Mouse (Mus musculus): Measurements from ENCODE around the gene Crnn.

Crnn gene

DNA sequence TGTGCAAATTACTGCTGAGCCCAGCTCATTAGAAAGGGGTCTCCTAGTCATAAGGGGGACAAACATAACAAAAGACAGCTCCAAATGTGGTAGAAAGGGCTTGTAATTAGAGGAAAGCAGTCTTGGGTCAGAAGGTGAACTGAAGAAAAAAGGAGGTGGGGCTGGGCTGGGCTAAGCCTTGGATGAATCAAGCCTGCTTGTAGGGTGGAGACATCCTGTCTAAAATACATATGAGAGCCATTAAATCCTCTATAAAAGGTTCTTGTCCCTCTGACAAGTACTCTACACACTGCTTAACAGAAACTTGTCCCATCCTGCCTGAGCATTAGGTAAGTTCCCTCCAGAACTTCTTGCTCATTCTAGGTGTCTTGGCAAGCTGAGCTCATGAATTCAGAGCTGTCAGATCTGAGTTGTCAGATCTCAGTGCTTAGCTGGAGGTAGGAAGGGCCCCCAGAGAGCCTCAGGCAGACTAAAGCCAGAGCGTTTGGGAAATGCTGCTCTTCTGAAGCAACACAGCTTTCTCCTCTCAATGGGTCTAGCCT, at the start of gene Crnn:
Gene Crnn, plus strand, starts transcription at position 278 of the 542 bp plus-strand sequence.
- DNase-seq = no peak

DNA sequence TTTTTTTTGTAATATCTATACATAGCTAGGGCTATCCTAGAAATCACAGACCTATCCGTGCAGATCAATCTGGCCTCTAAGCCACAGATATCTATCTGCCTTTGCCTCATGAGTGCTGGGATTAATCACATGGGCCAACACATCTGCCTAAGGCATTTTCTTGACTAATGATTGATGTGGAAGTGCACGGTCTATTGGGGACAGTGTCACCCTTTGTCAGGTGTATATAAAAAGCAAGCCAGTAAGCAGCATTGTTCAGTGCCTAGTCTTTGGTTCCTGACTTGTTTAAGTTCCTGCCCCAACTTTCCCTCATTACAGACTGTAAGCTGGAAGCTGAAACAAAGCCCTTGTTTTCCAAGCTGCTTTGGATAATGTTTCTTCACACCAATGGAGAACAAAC, 48.1 kb upstream of the Crnn start:
- DNase-seq = no peak

DNA sequence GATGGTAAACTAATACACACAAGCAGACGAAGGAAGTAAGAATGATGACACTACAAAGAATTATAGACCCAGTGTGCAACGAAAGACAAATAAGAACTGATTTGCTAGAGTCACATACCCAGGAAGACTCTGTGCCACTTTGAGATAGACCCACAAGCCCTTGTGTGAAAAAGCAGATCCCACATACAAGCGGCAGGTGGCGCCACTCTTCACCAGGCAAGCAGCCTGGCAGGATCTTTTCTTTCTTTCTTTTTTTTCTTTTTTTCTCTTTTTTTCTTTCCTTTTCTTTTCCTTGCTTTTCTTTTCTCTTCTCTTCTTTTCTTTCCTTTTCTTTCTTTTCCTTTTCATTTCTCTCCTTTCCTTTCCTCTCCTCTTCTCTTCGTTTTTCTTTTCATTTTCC, 32.9 kb upstream of the Crnn start:
- no peak for DNase-seq

DNA sequence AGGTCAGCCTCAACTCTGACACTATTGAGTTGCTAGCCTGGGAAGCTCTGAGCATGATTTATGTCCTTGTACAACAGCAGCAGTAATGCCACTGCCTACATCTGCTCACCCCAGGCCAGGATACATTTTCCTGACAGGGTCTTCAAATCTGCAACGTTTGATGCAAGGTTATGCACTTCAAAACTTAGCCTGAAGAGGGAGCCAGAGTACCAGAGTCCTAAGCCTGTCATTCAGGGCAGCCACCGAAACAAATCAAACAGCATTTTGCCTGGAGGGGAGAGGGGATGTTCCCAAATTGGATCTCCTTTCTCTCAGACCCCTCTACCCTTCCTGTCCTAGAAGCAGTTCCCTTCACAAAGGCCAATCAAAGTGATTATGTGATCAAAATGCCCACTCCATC, 30.1 kb upstream of the Crnn start:
- DNase-seq = no peak

DNA sequence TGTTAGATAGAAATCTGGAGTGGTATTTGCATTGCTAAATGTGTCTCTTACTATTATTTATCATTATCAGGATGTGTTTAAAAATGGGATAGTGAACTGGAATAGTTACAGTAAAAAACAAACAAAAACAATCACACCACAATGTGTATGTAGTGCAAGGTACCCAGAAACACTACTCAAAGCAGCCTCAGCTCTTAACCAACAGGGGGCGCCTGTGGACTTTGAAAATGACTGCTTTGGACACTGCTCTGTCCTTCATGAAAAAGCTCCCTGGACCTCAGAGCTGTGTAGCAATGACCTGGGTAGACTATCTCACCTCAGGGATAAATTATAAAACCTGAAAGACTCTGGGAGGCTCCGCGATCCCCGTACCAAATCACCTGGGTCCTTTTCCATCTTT, 25.5 kb upstream of the Crnn start:
- no peak for DNase-seq

DNA sequence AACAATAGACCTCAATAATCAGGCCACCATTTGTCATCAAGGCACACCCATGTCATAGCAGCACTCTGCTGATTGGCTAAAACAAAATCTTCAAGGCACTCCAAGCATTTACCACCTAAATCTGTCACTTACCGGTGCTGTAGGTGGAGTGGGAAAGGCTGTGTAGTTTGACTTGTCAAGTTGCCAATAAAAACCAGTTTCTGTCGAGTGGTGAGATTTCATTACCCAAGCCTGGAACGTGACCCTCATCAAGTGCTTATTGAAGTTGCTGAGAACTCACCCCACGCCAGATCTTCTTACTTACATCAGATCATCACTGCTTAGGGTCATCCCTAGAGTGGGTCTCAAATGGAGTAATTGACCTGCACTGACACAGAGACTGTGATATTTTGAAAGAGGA, 16.5 kb upstream of the Crnn start:
- DNase-seq = no peak

DNA sequence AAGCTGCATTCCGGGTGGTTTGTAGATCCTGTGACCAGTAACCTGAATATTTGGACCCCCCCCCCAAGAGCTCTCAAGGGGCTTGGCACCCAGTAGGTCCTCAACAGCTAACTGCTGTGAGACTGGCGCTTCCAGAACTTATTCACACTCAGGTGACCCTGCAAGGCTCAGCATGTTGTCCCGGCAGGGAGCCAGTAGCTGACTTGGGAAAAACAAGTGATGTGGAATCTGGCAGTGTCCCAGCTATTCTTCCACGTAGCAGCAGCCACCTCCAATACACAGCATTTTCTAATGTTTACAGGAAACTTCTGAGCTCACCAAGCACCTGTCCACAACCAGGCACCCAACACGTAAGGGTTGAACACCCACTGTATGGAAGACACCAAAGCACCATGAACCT, 15.5 kb upstream of the Crnn start:
- no peak for DNase-seq

DNA sequence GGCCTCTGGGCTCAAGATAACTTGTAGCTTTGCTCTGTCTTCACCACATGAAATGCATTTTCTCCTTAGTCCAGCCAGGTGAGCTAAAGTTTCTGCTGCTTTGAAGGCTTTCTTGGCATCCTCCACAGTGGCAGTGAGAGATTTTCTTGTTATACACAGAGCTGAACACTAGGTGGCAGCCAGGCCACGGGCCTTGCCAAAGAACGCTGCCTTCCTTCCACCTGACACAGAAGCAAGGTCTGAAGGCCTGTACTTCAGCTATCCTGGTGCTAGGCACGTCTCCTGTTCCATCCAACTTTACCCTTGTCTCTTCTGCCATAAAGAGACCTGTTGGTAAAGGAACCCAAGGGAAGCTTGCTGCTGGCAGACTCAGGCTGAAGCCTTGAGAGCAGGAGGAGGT, 14.1 kb upstream of the Crnn start:
- peak; percentile 8 for DNase-seq

DNA sequence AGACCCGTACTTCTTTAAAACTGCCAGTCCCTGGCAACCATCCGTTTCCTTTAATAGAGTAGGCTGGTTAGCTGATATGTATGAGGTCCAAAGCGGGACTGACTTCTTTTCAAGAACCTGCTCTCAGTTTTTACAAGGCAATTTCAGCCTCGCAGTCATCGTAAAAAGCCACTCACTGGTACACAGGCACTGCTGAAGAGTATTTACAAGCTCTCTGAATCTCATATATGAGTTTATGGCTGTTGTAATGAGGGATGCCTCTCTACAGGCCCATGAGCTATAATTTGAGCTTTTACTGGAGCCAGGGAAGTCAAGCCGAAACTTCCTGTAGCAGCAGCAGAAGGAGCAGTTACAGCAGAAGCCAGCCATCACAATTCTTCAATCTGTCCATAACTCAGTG, 17.9 kb downstream of the Crnn start:
- DNase-seq = no peak

DNA sequence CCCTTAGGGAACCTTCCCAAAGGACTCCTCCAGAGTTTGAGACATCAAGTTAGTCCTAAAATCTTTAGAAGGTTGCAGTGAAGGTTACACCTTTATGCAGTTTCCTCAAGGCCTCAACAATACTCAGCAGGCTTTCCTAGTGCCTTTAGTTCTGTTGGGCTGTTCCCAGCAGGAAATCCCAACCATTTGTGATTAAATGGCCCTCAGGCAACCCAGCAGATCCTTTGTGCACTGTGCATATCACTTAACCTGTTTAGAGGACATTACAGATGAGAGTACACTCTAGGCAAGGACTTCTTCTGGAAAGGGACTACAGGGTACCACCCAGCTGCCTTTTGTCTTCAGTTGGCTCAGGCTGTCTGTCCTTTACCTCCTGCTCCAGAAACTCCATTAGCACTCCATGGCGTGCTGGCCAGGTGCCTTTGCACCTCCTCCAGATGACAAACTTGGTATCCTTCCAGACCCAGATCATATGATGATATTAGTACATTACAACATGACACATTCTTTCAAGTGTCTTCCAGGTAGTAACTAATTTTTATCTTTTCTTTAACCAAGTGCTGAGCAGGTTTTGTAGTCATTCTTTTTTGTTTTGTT, 18.5 kb downstream of the Crnn start:
- DNase-seq = peak; percentile 2

DNA sequence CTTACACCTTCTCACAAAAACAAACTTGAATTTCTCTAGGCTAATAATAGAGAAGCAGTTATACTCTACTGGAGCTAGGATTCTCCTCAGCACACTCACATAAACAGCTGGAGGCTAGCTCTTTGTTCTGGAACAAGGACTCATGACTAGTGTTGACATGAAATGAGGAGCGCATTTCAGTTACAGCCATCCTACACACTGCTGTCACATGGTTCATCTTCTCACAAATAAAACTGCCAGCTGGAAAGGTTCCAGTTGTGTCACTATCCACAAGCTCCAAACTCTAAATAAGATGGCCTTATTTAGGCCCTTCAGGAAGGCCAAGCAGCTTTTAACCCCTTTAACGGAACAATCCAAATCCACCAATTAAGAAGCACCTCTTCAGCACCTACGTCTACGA, 36.3 kb downstream of the Crnn start:
- no peak for DNase-seq

DNA sequence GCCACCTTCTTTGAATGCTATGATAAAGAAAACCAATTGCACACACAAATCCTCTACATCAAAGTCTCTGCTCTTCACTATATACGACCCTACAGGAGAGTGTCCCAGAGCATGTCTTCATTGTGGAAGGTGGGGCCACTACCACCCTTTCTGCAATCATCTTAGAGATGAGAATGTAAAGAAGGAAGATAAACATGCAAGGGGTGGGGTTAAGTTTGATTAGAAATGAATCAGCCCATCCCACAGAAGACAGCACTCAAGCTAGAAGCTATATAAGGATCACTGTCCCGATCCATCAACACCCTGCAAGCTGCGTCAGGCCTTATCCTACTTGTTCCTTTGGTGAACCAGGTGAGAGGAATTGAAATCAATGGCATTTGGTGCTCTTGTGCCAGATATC, 52.4 kb downstream of the Crnn start, which contains the start of gene Flg2:
Gene Flg2, plus strand, starts transcription at position 301 of the 400 bp plus-strand sequence.
- no peak for DNase-seq

Measured in cerebellum, adult 11-12 months (tissue).